Mouse (Mus musculus): ENCODE results near the gene Scube3.

Scube3 gene

GRCm38 (mm10) chr17:28172690-28173089 is 30.7 kb downstream of the Scube3 start:
- H3K36me3 ChIP-seq (ENCODE audit: insufficient read depth, low read length): peaks cover 9% of the 10 kb centered on the region; the same call in 1 of the 2 replicates
- TF ChIP-seq CTCF (conservative IDR thresholded peaks at IDR 0.05; ENCODE audit: low read length) (no peak), POU5F1 (IDR thresholded peaks at IDR 0.05; ENCODE audit: borderline replicate concordance, low read length) (no peak), NANOG (IDR thresholded peaks at IDR 0.05; ENCODE audit: borderline replicate concordance, low read length) (no peak)
- peaks cover 56% of the 10 kb centered on the region for H3K4me1 ChIP-seq (replicated peaks; ENCODE audit: low read depth, low read length)
- H3K27me3 ChIP-seq (ENCODE audit: insufficient read depth, low read length): 0 out of 2 replicates have a peak, but pooled peaks cover 4% of the 10 kb centered on the region
- H3K9me3 ChIP-seq (ENCODE audit: low read length): no peaks in the 10 kb centered on the region
- no peak overlapping the region for H3K4me3 ChIP-seq (replicated peaks; ENCODE audit: low read length)

GRCm38 (mm10) chr17:28176775-28177539 is 35.0 kb downstream of the Scube3 start, which contains the start of gene Zfp523:
TSS of gene Zfp523 (plus strand) at chr17:28177129.
- H3K36me3 ChIP-seq (ENCODE audit: insufficient read depth, low read length): no peaks in the 10 kb centered on the region
- H3K4me3 ChIP-seq (replicated peaks; ENCODE audit: low read length): peak within 1 kb of the TSS; percentile 93
- peaks cover 6% of the 10 kb centered on the region; the same call in 1 of the 2 replicates for H3K27me3 ChIP-seq (ENCODE audit: insufficient read depth, low read length)
- no peak for TF ChIP-seq NANOG (IDR thresholded peaks at IDR 0.05; ENCODE audit: borderline replicate concordance, low read length)
- TF ChIP-seq CTCF (conservative IDR thresholded peaks at IDR 0.05; ENCODE audit: low read length): no peak
- no peak for TF ChIP-seq POU5F1 (IDR thresholded peaks at IDR 0.05; ENCODE audit: borderline replicate concordance, low read length)
- peaks cover 77% of the 10 kb centered on the region for H3K4me1 ChIP-seq (replicated peaks; ENCODE audit: low read depth, low read length)
- no peaks in the 10 kb centered on the region for H3K9me3 ChIP-seq (ENCODE audit: low read length)

- Histone ChIP-seq H3K4me3 (replicated peaks; ENCODE audit: low read length) (peak overlapping the region; percentile 93), H3K36me3 (ENCODE audit: insufficient read depth, low read length) (no peaks in the 10 kb centered on the region), H3K9me3 (ENCODE audit: low read length) (no peaks in the 10 kb centered on the region), H3K27me3 (ENCODE audit: insufficient read depth, low read length) (peaks cover 7% of the 10 kb centered on the region; the same call in 1 of the 2 replicates), H3K4me1 (replicated peaks; ENCODE audit: low read depth, low read length) (peaks cover 77% of the 10 kb centered on the region)
- no peak for TF ChIP-seq CTCF (conservative IDR thresholded peaks at IDR 0.05; ENCODE audit: low read length)
- no peak for TF ChIP-seq NANOG (IDR thresholded peaks at IDR 0.05; ENCODE audit: borderline replicate concordance, low read length)
- no peak for TF ChIP-seq POU5F1 (IDR thresholded peaks at IDR 0.05; ENCODE audit: borderline replicate concordance, low read length)
These were observed 35.7 kb downstream of the Scube3 start for GRCm38 (mm10) chr17:28177540-28178046.

- TF ChIP-seq NANOG (IDR thresholded peaks at IDR 0.05; ENCODE audit: borderline replicate concordance, low read length) (no peak), POU5F1 (IDR thresholded peaks at IDR 0.05; ENCODE audit: borderline replicate concordance, low read length) (no peak), CTCF (conservative IDR thresholded peaks at IDR 0.05; ENCODE audit: low read length) (no peak)
- H3K27me3 ChIP-seq (ENCODE audit: insufficient read depth, low read length): peaks cover 10% of the 10 kb centered on the region
- peaks cover 63% of the 10 kb centered on the region for H3K4me1 ChIP-seq (replicated peaks; ENCODE audit: low read depth, low read length)
- H3K9me3 ChIP-seq (ENCODE audit: low read length): no peaks in the 10 kb centered on the region
- H3K4me3 ChIP-seq (replicated peaks; ENCODE audit: low read length): peak overlapping the region; percentile 27; the same call in 1 of the 2 replicates
- 0 out of 2 replicates have a peak, but pooled peaks cover 4% of the 10 kb centered on the region for H3K36me3 ChIP-seq (ENCODE audit: insufficient read depth, low read length)
These were observed 38.4 kb downstream of the Scube3 start for GRCm38 (mm10) chr17:28180331-28180730.

- H3K4me3 ChIP-seq (replicated peaks; ENCODE audit: low read length): no peak overlapping the region
- H3K4me1 ChIP-seq (replicated peaks; ENCODE audit: low read depth, low read length): peaks cover 63% of the 10 kb centered on the region
- peaks cover 10% of the 10 kb centered on the region for H3K27me3 ChIP-seq (ENCODE audit: insufficient read depth, low read length)
- H3K9me3 ChIP-seq (ENCODE audit: low read length): no peaks in the 10 kb centered on the region
- 0 out of 2 replicates have a peak, but pooled peaks cover 4% of the 10 kb centered on the region for H3K36me3 ChIP-seq (ENCODE audit: insufficient read depth, low read length)
- TF ChIP-seq POU5F1 (IDR thresholded peaks at IDR 0.05; ENCODE audit: borderline replicate concordance, low read length): no peak
- TF ChIP-seq NANOG (IDR thresholded peaks at IDR 0.05; ENCODE audit: borderline replicate concordance, low read length): no peak
- no peak for TF ChIP-seq CTCF (conservative IDR thresholded peaks at IDR 0.05; ENCODE audit: low read length)
These were observed 39.0 kb downstream of the Scube3 start for GRCm38 (mm10) chr17:28180783-28181544.

- H3K36me3 ChIP-seq (ENCODE audit: insufficient read depth, low read length): peaks cover 8% of the 10 kb centered on the region
- H3K27me3 ChIP-seq (ENCODE audit: insufficient read depth, low read length): peaks cover 5% of the 10 kb centered on the region; the same call in 1 of the 2 replicates
These were observed 43.2 kb downstream of the Scube3 start for GRCm38 (mm10) chr17:28184971-28185638.

GRCm38 (mm10) chr17:28188313-28188712 is 46.4 kb downstream of the Scube3 start:
- peaks cover 3% of the 10 kb centered on the region; the same call in 1 of the 2 replicates for H3K27me3 ChIP-seq (ENCODE audit: insufficient read depth, low read length)
- TF ChIP-seq CTCF (conservative IDR thresholded peaks at IDR 0.05; ENCODE audit: low read length) (no peak), NANOG (IDR thresholded peaks at IDR 0.05; ENCODE audit: borderline replicate concordance, low read length) (no peak), POU5F1 (IDR thresholded peaks at IDR 0.05; ENCODE audit: borderline replicate concordance, low read length) (no peak)
- H3K4me3 ChIP-seq (replicated peaks; ENCODE audit: low read length): no peak overlapping the region
- H3K9me3 ChIP-seq (ENCODE audit: low read length): no peaks in the 10 kb centered on the region
- no peaks in the 10 kb centered on the region for H3K4me1 ChIP-seq (replicated peaks; ENCODE audit: low read depth, low read length)
- peaks cover 29% of the 10 kb centered on the region for H3K36me3 ChIP-seq (ENCODE audit: insufficient read depth, low read length)

More at GRCm38 (mm10) chr17:28184971-28185638, 43.2 kb downstream of the Scube3 start:
- no peak for TF ChIP-seq CTCF (conservative IDR thresholded peaks at IDR 0.05; ENCODE audit: low read length)
- no peak for TF ChIP-seq POU5F1 (IDR thresholded peaks at IDR 0.05; ENCODE audit: borderline replicate concordance, low read length)
- no peak for TF ChIP-seq NANOG (IDR thresholded peaks at IDR 0.05; ENCODE audit: borderline replicate concordance, low read length)
- Histone ChIP-seq H3K4me3 (replicated peaks; ENCODE audit: low read length) (no peak overlapping the region), H3K9me3 (ENCODE audit: low read length) (no peaks in the 10 kb centered on the region), H3K4me1 (replicated peaks; ENCODE audit: low read depth, low read length) (peaks cover 29% of the 10 kb centered on the region)

Measured in E14TG2a.4 (cell line).